Mouse (Mus musculus): ENCODE measurements around the gene Gm7579. TPM values are rescaled to one million over a fixed set of nuclear protein-coding genes. Genes with fewer than 3 reads are reported as not detected.

Gm7579 gene
- total RNA-seq, 1 experiment from 2014 or later = not detected

Other genes with a start within 250 kb of the Gm7579 start
- 47.4 and 48.6 TPM in 2 replicates for gene Mob2, start 150.8 kb upstream of the Gm7579 start, total RNA-seq (2021)
- gene Dusp8, start 116.0 kb upstream of the Gm7579 start, total RNA-seq (2021) = 7.3 and 8.4 TPM in 2 replicates
- gene Gm45618, start 91.1 kb upstream of the Gm7579 start, total RNA-seq (2021) = not detected in 2 replicates
- gene Gm39115, start 75.8 kb upstream of the Gm7579 start, total RNA-seq (2021) = not detected in 2 replicates
- not detected in 2 replicates for gene Gm45337, start 67.3 kb upstream of the Gm7579 start, total RNA-seq (2021)
- not detected in 2 replicates for gene Gm29735, start 54.7 kb upstream of the Gm7579 start, total RNA-seq (2021)
- gene Gm4553, start 46.1 kb upstream of the Gm7579 start, total RNA-seq (2021) = not detected in 2 replicates
- not detected in 2 replicates for gene Krtap5-2, start 35.9 kb upstream of the Gm7579 start, total RNA-seq (2021)
- gene Gm10153, start 21.5 kb upstream of the Gm7579 start, total RNA-seq (2021) = not detected in 2 replicates
- gene Krtap5-3, start 10.5 kb upstream of the Gm7579 start, total RNA-seq (2021) = not detected in 2 replicates
- gene Krtap5-5, start 18.1 kb downstream of the Gm7579 start, total RNA-seq (2021) = not detected in 2 replicates
- not detected in 2 replicates for gene Gm40460, start 29.2 kb downstream of the Gm7579 start, total RNA-seq (2021)
- gene Gm2431, start 46.5 kb downstream of the Gm7579 start, total RNA-seq (2021) = not detected in 2 replicates
- not detected in 2 replicates for gene Gm4559, start 62.5 kb downstream of the Gm7579 start, total RNA-seq (2021)
- gene Krtap5-1, start 85.3 kb downstream of the Gm7579 start, total RNA-seq (2021) = not detected in 2 replicates
- gene Krtap5-4, start 91.7 kb downstream of the Gm7579 start, total RNA-seq (2021) = not detected in 2 replicates
- gene Ifitm10, start 161.9 kb downstream of the Gm7579 start, total RNA-seq (2021) = 3.8 and 5.1 TPM in 2 replicates
- 1.4 TPM in 1 of 2 replicates, not detected in the other for gene Gm49369, start 170.8 kb downstream of the Gm7579 start, total RNA-seq (2021)
- gene Ctsd, start 176.2 kb downstream of the Gm7579 start, total RNA-seq (2021) = 678 and 680 TPM in 2 replicates
- not detected in 2 replicates for gene Syt8, start 223.0 kb downstream of the Gm7579 start, total RNA-seq (2021)
- gene Tnni2, start 229.9 kb downstream of the Gm7579 start, total RNA-seq (2021) = 0.56 and 0.67 TPM in 2 replicates
- gene Lsp1, start 248.9 kb downstream of the Gm7579 start, total RNA-seq (2021) = 20.4 and 52.3 TPM in 2 replicates

Data from adrenal gland, postnatal 14 days (tissue).